7 mouse cellular contexts compared by ENCODE assay signal in genomic region chr1:135429901-135430668, GRCm38 (mm10). TPM values are rescaled to one million over a fixed set of nuclear protein-coding genes. Genes with fewer than 3 reads are reported as not detected.
DNase-seq lines count a peak whose midpoint lies in the region; ATAC-seq lines count a peak whose summit lies in the region.

Gene Ipo9 (minus strand): TSS chr1:135430499.

- H3K36me3 ChIP-seq in intestine, embryonic 15.5 days: 0 out of 2 replicates have a peak, but pooled peaks cover 3% of the 10 kb centered on the region
- H3K36me3 ChIP-seq in midbrain, embryonic 10.5 days: peaks cover 27% of the 10 kb centered on the region

- peak within 1 kb of the TSS; percentile 73 for H3K4me2 ChIP-seq in intestine, embryonic 15.5 days (replicated peaks)

- H3K9me3 ChIP-seq in intestine, embryonic 15.5 days: no peaks in the 10 kb centered on the region
- H3K9me3 ChIP-seq in midbrain, embryonic 10.5 days (replicated peaks): no peaks in the 10 kb centered on the region

- under 1% methylated on average over 65 of the region's 65 CpGs for WGBS in intestine, embryonic 15.5 days
- WGBS in midbrain, embryonic 10.5 days: under 1% methylated on average over 65 of the region's 65 CpGs

- peak; percentile 96 for DNase-seq in adrenal gland, adult 2 months
- peak; percentile 87 for DNase-seq in embryo, embryonic 11.5 days (ENCODE audit: low read depth, low spot score)
- DNase-seq in gastrocnemius, postnatal 36 days: peak; percentile 84 to 91
- peak; percentile 93 to 95 for DNase-seq in left cerebral cortex, postnatal 25 days (ENCODE audit: low spot score in 2 of 2)
- DNase-seq in midbrain, embryonic 10.5 days (ENCODE audit: low spot score): peak; percentile 92
- DNase-seq in right cerebral cortex, postnatal 4 days: peak; percentile 95

- H3K4me1 ChIP-seq in intestine, embryonic 15.5 days (replicated peaks): peaks cover 22% of the 10 kb centered on the region
- peaks cover 44% of the 10 kb centered on the region for H3K4me1 ChIP-seq in midbrain, embryonic 10.5 days

- peak; percentile 99 for ATAC-seq in intestine, embryonic 15.5 days

- intact Hi-C loops in gastrocnemius, postnatal 36 days (cut with DNase I): no loop called here
- intact Hi-C loops in left cerebral cortex, postnatal 25 days (cut with DNase I): no loop called here

- peak within 1 kb of the TSS; percentile 90 for H3K27ac ChIP-seq in intestine, embryonic 15.5 days
- peak within 1 kb of the TSS; percentile 98 for H3K27ac ChIP-seq in midbrain, embryonic 10.5 days (replicated peaks)

- peak within 1 kb of the TSS; percentile 93 for H3K9ac ChIP-seq in intestine, embryonic 15.5 days

- H3K4me3 ChIP-seq in intestine, embryonic 15.5 days (replicated peaks): peak within 1 kb of the TSS; percentile 94
- H3K4me3 ChIP-seq in midbrain, embryonic 10.5 days: peak within 1 kb of the TSS; percentile 90

- H3K27me3 ChIP-seq in intestine, embryonic 15.5 days (replicated peaks): no peaks in the 10 kb centered on the region
- no peaks in the 10 kb centered on the region for H3K27me3 ChIP-seq in midbrain, embryonic 10.5 days (ENCODE audit: low read depth, poor library complexity, severe bottlenecking)

RNA-seq across cellular contexts. Expression of gene Ipo9, which starts in this region (rescaled TPM):
- 10 to 100 TPM; 58.6 to 77.5 TPM for total RNA-seq in adrenal gland, adult 2 months (2021)
- polyA plus RNA-seq in adrenal gland, adult 2 months (2012; rRNA removed): 76.6 and 80.7 TPM in 2 replicates
- total RNA-seq in gastrocnemius, postnatal 36 days (2021): 10 to 100 TPM; 23.4 to 24.1 TPM
- polyA plus RNA-seq in intestine, embryonic 15.5 days (2015; fragmentation: Nextera tagmentation; extraction: Ambion mirVana): 85.6 and 92.2 TPM in 2 replicates
- 100 to 1,000 TPM; 169 to 173 TPM for total RNA-seq in left cerebral cortex, postnatal 25 days (2021)
- 179 and 191 TPM in 2 replicates for polyA plus RNA-seq in midbrain, embryonic 10.5 days (2016; fragmentation: Nextera tagmentation; extraction: Ambion mirVana)

Comparison
In these comparisons a context has a peak if more than half of its experiments do, and no peak if none do; other contexts are left out.
1. Peak in every context shown above with its lines: DNase-seq, ATAC-seq, H3K4me3 ChIP-seq and H3K27ac ChIP-seq.